Mouse (Mus musculus) frontal cortex, adult 2 months (tissue): ENCODE measurements at regions not wholly inside any gene's neighbourhood (a gene's known extent, or its start where the extent isn't known, plus 50 kb on each side); places are given as distances from the start of the nearest gene placed in this dataset.

Source experiments
- DNase-seq, 2 experiments: peaks; one replicate each; pipeline ENCODE4 v3.0.0; 2022; ENCODE audit warnings: low spot score in 1 of 2; ENCODE audit errors: extremely low spot score in 1 of 2

GRCm38 (mm10) chr12:64550915-64551570, 76.6 kb upstream of the Fscb start:
- no peak for DNase-seq

- peak in 1 of 2 experiments; percentile 57 for DNase-seq
Observed at GRCm38 (mm10) chr12:64541111-64541510, 66.6 kb upstream of the Fscb start.
